Mouse (Mus musculus): ENCODE measurements around the gene 1700056E22Rik. TPM values are rescaled to one million over a fixed set of nuclear protein-coding genes. Genes with fewer than 3 reads are reported as not detected.
A peak's percentile ranks its signal among the peaks of the same experiment; 100 is the strongest.

The 1700056E22Rik gene
- 6.2 and 8.7 TPM in 2 replicates for polyA plus RNA-seq (2015; fragmentation: Nextera tagmentation; extraction: Ambion mirVana)

GRCm38 (mm10) chr1:184034011-184034557 lies at the start of gene 1700056E22Rik:
Gene 1700056E22Rik (minus strand): TSS chr1:184034301.
- DNase-seq (ENCODE audit: low spot score) = peak; percentile 100

DNA sequence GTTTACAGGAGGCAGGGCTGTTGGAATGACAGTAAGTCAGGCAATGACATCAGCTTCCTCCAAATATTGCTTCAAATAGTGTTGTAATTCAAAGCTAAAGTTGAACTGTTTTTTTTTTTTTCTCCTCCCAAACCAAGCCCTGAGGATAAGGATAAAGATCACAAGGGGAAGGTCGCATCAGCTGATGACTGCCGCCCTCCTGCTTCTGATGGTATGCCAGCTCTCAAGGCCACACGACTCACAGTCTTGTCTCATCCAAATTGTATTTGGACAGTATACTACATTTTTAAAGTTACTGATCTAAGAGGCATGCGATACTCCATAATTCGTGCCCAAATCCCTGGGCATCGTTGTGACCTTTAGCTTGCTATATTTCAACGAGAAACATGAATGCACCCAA lies 49.1 kb upstream of the 1700056E22Rik start:
- no peak for DNase-seq (ENCODE audit: low spot score)

DNA sequence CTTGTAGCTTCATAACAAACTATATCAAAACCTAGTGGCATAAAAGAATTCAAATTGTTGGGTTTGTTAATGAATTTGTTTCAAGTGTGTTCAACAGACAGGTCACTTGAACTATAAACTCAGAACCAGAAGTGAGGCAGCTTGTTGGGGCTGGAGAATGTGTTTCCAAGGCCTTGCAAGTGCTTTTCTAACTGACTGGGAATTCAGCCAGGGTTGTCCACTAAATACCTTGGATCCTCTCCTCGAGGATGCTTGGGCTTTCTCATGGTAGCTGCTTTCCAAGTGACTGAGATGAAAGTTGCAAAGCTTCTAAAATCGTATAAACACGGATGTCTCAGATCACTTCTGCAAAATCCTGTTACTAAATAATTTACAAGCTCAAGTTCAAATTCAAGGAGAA lies 48.6 kb upstream of the 1700056E22Rik start:
- no peak for DNase-seq (ENCODE audit: low spot score)

GRCm38 (mm10) chr1:184079304-184079703 lies 45.2 kb upstream of the 1700056E22Rik start:
- DNase-seq (ENCODE audit: low spot score) = no peak

DNA sequence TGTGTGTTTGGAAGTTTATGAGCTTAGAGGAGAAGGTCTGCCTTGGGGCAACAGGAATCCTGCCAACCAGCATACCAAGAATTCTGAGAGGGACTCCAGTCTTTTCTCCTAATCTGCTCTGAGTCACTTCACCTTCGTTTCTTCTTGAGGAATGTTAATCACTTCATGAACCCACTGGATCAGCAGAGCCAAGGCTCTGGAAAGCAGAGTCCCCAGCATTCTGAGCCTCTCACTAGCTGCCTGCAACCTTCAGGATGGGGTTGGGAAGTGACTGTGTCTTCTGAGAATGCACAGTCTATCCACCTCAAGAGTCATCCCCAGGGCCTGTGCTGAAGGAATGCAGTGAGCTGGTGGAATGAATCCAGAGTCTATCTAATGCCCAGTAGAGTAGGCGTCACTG lies 42.7 kb upstream of the 1700056E22Rik start:
- no peak for DNase-seq (ENCODE audit: low spot score)

DNA sequence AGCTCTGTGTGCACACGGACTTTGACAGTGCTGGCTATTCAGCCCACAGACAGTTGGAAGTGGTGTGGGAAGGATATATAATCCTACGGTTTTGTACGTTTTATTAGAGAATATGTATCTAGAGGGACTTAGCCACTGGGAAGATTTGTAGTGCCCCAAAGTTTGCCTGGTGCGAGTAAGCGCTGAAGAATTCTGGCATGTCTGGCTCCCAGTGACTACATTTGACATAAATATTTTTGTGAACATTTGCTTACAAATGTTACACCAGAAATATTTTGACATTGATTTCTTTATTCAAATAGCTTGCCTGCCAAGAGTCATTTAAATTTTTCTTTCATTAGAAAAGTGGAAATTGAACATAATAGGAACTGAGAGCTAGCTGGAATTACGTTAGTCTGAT lies 42.0 kb upstream of the 1700056E22Rik start:
- DNase-seq (ENCODE audit: low spot score) = no peak

GRCm38 (mm10) chr1:184068971-184069370 lies 34.9 kb upstream of the 1700056E22Rik start:
- DNase-seq (ENCODE audit: low spot score) = no peak

GRCm38 (mm10) chr1:184067704-184068558 lies 33.8 kb upstream of the 1700056E22Rik start:
- DNase-seq (ENCODE audit: low spot score) = no peak

GRCm38 (mm10) chr1:184066460-184067287 lies 32.6 kb upstream of the 1700056E22Rik start:
- no peak for DNase-seq (ENCODE audit: low spot score)

GRCm38 (mm10) chr1:184065589-184066361 lies 31.7 kb upstream of the 1700056E22Rik start:
- DNase-seq (ENCODE audit: low spot score) = peak; percentile 45

- DNase-seq (ENCODE audit: low spot score) = peak; percentile 46
Observed at GRCm38 (mm10) chr1:184064306-184064705, 30.2 kb upstream of the 1700056E22Rik start.

DNA sequence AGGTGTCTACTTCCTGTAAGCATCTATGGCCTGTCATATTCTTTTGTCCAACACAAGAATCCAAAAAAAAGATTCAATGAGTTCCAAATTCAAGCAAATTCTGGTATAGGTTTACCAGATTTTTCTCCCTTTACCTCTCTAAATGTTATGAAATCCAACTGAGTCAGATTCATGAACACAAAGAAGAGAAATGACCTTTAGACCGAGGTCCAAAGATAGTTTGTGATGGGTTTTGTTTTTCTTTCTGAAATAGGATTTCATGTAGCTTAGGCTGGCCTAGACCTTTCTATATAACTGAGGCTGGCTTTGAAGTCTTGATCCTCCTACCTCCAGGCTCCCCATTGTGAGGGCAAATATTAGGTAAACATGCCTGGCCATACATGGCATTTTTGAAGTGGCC lies 27.8 kb upstream of the 1700056E22Rik start:
- DNase-seq (ENCODE audit: low spot score) = no peak

- no peak for DNase-seq (ENCODE audit: low spot score)
Observed at GRCm38 (mm10) chr1:184060828-184061734, 27.0 kb upstream of the 1700056E22Rik start.

- DNase-seq (ENCODE audit: low spot score) = no peak
Observed at GRCm38 (mm10) chr1:184060381-184060780, 26.3 kb upstream of the 1700056E22Rik start.

GRCm38 (mm10) chr1:184059814-184060213 lies 25.7 kb upstream of the 1700056E22Rik start:
- DNase-seq (ENCODE audit: low spot score) = no peak

- DNase-seq (ENCODE audit: low spot score) = no peak
Observed at GRCm38 (mm10) chr1:184058206-184058605, 24.1 kb upstream of the 1700056E22Rik start.

GRCm38 (mm10) chr1:184054176-184054575 lies 20.1 kb upstream of the 1700056E22Rik start:
- no peak for DNase-seq (ENCODE audit: low spot score)

DNA sequence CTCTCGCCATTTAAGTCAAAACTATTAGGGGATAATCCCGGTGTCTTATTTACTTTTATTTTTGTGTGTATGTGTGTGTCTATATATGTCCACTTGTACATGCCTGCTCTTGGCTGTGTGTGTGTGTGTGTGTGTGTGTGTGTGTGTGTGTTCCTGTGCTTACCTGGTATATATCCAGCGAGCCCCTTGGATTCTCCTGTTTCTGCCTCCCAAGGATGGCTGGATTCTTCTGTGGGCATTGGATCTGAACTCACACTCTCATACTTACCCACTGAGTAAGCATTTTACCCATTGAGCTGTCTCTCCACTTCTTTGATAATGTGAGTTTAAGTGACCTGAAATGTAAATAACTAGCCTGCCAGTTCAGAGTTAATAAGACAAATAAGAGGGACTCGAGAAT lies 19.6 kb upstream of the 1700056E22Rik start:
- DNase-seq (ENCODE audit: low spot score) = no peak

DNA sequence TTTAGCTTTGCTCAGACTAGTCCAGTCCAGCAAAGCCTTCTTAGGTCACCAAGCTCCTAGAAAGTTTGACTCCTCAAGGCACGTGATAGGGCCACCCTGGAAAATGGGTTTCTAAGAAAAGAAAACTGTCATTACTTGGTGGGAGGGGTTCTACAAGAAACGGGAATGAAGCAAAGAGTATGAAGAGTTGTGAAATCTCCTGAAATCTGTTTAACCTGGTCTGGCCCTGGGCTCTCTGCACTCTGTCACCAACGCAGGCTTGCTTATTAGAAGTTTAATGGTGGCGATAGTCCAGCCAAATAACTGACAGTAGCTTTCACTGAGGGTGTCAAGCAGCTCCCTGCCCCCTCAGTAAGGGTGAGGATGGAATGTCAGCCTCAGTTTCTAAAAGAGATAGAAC lies 19.0 kb upstream of the 1700056E22Rik start:
- no peak for DNase-seq (ENCODE audit: low spot score)

GRCm38 (mm10) chr1:184052331-184052730 lies 18.2 kb upstream of the 1700056E22Rik start:
- DNase-seq (ENCODE audit: low spot score) = peak; percentile 48

All from thymus, postnatal 0 days (tissue).